Mouse (Mus musculus): ENCODE measurements around the gene Arntl2. TPM values are rescaled to one million over a fixed set of nuclear protein-coding genes. Genes with fewer than 3 reads are reported as not detected.
"Not testable (repeated sequence)": the region's sequence is repeated elsewhere in the genome, so short reads cannot be mapped to it uniquely, and the experiment has no call there.

Arntl2 gene
- total RNA-seq (2021), result 10 to 100 TPM in 1 of 2 experiments, 1 to 10 TPM in 1; 7.6 to 11.1 TPM

DNA sequence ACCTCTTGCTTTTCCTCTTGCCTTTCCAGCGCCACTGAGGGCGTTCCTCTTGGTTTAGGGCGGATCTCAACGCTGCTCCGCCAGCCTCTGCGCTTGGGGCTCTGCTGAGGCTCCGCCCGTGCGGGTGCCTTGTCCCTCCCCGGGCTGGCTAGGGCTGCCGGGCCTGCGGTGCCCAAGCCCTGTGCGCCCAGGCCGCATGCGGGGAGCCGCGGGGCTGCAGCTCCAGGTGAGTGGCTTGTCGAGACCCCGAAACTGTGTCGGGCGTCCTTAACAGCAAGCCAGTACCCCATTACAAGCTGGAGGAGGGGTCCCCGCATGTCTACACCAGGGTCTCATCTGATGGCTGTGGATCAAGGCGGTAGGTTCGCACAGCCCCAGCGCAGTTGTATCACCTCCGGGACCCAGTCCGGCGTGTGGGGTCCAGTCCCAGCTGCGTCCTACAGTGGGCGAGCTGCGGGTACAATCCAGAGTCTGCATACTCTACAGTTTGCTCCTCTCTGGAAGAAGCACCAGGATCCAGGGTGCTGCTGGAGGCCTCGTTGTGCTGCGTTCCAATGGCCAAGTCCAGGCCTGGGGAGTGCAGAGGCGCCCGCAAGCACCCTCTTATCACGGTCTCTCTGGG lies at the start of gene Arntl2:
Arntl2 (plus strand) TSS at position 132 of the 622 bp plus-strand sequence.
- peak; percentile 67 to 69 for DNase-seq

- DNase-seq, result no peak
These were observed 49.3 kb upstream of the Arntl2 start for GRCm38 (mm10) chr6:146746577-146746976.

DNA sequence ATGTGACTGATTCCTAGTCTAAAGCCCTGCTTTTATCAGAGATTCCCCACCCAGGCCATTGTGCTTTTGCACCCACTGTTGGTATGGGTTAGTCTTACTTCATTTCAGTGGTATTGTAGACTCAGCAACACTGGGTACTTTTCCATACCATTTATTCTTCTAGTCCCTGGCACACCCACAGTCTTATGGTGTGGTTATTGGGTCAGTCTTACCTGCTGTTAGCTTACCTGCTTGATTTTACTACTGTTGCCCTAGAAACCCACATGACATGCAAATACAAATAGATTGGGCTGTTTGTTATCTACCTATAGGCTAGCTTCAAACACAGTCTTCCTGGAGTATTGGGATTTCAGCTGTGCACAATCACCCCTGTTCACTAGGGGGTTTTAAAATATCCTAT lies 48.8 kb upstream of the Arntl2 start:
- DNase-seq, result no peak

- no peak for DNase-seq
These were observed 47.6 kb upstream of the Arntl2 start for GRCm38 (mm10) chr6:146748271-146748670.

GRCm38 (mm10) chr6:146751671-146752070 lies 44.2 kb upstream of the Arntl2 start:
- DNase-seq, result no peak

GRCm38 (mm10) chr6:146752178-146752577 lies 43.7 kb upstream of the Arntl2 start:
- DNase-seq, result no peak

- no peak for DNase-seq
These were observed 43.2 kb upstream of the Arntl2 start for GRCm38 (mm10) chr6:146752612-146753011.

GRCm38 (mm10) chr6:146753560-146754160 lies 42.2 kb upstream of the Arntl2 start:
- no peak for DNase-seq

GRCm38 (mm10) chr6:146755136-146755535 lies 40.7 kb upstream of the Arntl2 start:
- DNase-seq, result no peak

- DNase-seq, result no peak
These were observed 40.2 kb upstream of the Arntl2 start for GRCm38 (mm10) chr6:146755679-146756078.

DNA sequence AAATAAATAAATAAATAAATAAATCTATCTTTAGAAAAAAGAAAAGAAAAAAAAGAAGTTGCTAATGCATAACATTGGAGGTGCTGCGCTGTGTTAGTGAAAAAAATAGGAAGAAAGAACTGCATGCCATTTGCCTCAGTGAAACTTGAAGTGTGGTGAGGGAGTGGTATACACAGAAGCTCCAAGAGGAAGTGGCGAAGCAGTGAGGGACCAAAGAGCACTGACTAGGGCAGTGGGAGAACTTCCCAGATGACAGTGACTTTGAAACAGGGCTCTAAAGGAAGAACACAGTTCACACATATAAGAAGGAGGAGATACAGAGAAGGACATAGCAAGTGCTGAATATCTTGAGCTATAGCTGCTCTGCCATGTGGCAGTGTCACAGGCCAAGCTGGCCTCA lies 36.8 kb upstream of the Arntl2 start:
- DNase-seq, result no peak

GRCm38 (mm10) chr6:146760022-146760421 lies 35.8 kb upstream of the Arntl2 start:
- DNase-seq, result no peak

- DNase-seq, result no peak
These were observed 35.1 kb upstream of the Arntl2 start for GRCm38 (mm10) chr6:146760736-146761135.

- DNase-seq, result peak in 1 of 2 experiments; percentile 6
These were observed 33.5 kb upstream of the Arntl2 start for GRCm38 (mm10) chr6:146762264-146762898.

DNA sequence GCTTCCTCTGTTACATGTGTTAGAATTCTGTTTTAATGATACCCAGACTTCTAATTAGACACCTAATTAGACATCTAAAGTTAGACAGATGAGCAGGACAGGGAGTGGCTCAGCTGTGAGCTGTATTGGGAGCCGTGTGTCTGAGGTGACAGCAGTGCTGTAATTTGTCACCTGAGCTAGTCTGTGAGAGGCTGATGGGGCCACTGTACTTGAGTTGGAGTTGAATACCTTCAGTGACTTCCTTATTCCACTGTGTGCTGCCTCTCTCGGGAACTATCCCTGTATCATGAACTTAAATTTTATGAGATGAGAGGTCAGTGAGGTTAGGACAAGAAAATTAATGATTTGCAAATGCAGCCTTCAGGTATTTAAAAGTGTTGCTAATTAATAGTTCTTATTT lies 31.3 kb upstream of the Arntl2 start:
- no peak for DNase-seq

DNA sequence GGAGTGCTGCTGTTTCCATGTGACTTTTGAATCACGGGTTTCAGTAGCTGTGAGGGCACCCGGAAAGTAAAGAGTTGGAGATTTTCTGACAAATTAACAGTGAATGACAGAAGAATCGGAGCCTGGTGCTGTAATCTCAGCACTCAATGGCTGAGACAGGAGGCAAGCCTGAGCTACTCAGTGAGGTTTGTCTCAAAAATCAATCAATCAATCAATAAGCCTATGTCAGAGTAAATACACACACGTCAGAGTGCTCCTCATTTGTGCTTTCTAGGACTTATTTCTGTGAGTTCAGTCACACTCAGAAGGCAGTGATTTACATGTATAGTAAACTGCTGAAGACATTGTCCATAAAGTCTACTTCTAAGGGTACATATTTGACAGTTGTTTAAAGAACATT lies 30.6 kb upstream of the Arntl2 start:
- no peak for DNase-seq

DNA sequence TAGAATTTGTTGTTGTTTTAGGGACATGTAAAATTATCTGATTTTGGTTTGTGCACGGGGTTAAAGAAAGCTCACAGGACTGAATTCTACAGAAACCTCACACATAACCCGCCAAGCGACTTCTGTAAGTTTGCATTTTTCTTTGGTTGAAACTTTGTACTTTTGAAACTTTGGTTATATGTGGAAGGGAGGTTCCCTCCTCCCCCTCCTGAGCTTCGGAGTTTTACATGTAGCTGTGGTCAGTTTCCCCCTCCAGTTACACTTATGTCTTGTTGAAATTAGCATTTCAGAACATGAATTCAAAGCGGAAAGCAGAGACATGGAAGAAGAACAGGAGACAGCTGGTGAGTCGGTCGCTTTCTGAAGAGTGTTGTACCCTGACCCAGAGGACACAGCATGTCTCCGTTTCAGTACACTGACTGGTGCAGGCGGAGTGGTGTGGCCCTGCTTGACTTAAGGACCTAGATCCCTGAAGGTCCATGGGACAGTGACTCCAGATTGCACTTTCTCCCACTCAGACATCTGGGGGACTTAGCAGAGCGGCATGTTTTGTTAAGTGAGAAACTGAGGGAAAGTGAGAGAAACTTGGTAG lies 26.9 kb upstream of the Arntl2 start:
- DNase-seq, result no peak

DNA sequence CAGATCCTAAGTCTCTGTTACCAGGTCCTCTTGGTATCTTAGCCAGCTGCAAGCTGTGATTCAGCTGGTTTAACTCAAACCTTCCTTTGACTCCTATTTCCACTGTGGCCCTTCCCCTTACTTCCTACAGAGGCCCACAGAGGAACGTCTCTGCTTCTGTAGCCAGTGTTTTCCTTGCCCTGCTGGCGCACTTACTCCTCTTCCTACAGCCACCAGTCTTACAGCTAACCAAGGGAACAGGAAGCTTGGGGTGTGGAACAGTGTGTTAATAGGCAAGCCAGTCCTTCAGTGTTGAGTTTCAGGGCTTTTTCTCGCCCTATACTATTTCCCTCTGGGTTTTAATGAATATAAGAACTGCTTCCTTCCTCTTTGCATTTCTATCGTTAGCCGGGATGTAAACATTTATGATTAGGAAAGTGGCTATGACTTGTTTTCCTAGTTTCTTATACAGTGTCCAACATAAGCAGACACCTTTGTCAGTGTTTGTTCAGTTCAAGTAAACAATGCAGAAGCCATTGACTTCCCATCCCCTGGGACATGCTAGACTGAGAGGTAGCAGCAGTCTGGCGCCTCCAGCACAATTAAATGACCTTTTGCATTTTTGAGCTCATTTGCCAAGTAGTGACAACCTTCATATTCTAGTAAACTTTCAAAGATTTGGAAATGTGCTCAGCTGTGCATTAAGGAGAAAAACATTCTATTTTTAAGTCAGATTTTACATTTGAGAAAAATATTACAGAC lies 25.7 kb upstream of the Arntl2 start:
- no peak for DNase-seq

DNA sequence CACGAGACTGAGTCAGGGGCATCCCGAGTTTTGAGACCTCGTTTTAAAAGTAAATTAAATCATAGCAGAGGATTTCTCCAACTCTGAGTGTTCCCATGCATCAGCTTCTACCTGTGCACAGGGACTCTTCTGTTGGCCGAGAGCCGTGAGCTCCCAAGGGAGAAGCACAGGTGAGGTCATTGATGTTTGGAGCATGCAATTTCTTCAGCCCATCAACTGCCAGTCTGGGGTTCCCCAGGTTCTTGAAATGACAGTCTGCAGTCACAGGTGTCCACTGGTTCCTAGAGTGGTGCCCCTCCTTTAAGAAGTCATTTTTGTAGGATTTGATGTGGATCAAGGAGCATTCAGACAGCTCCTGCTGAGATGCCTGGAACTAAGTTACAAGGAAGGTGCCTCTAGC lies 25.0 kb upstream of the Arntl2 start:
- no peak for DNase-seq

DNA sequence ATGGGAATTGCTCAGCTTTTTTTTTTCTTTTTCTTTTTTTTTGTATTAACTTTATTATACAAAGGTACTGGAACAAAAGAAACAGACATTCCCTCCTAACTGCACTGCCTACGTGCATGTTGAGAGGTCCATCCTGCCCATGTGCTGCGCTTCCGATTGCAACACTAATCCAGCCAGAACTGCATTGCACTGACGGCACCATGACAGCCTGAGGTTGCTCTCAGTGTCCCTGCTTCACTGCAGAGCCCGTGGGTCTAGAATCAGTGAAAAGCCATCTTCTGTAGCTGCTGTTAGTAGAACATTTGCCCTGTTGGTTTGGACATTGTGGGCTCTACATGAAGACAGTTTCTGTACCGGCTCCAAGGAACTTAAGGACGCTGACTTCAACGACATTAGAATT lies 20.0 kb upstream of the Arntl2 start:
- not testable (repeated sequence) for DNase-seq

DNA sequence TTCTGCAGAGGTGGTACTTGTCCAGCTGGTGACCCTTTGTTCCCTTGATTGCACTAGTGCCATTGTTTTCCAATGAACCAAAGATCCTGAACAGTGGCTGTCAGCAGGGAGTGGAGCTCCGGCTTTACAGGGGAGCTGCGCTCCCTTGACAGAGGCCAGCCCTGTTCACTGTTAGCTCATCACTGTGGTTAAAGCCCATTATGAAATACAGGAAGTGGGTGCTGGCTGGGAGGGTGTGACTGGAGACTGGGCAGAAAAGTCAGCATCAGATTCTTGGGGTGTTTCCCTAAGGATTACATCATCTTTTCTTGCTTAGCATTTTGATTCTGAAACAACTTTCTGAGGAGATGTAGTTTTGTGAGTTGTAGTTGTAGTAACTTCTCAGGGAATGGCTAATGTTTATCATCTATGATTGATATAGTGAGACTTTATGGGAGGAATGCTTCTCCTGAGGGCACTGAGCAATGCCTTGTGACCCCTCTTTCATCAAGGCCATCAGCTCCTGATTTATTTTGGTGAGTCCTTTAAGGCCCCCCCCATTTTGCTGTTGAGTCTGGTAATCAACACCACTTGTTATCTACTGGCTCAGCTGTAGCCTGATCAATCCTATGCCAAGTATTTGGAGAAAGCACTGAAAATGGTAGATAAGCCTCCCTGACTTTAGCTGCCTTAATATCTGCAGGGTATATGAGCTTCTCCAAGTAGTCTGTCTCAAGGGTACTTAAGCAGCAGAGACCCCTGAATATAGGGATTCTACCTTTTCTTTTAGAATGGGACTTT lies 19.1 kb upstream of the Arntl2 start:
- DNase-seq, result no peak

GRCm38 (mm10) chr6:146778055-146778454 lies 17.8 kb upstream of the Arntl2 start:
- DNase-seq, result no peak
